Mouse (Mus musculus): ENCODE results near the gene Bcr. TPM values are rescaled to one million over a fixed set of nuclear protein-coding genes. Genes with fewer than 3 reads are reported as not detected.
"Not testable (repeated sequence)": the region's sequence is repeated elsewhere in the genome, so short reads cannot be mapped to it uniquely, and the experiment has no call there.

Gene Bcr
- 1 to 10 TPM; 5.5 to 9.0 (median 6.4) TPM for polyA plus RNA-seq (2017; shearing (Covaris generic))

DNA sequence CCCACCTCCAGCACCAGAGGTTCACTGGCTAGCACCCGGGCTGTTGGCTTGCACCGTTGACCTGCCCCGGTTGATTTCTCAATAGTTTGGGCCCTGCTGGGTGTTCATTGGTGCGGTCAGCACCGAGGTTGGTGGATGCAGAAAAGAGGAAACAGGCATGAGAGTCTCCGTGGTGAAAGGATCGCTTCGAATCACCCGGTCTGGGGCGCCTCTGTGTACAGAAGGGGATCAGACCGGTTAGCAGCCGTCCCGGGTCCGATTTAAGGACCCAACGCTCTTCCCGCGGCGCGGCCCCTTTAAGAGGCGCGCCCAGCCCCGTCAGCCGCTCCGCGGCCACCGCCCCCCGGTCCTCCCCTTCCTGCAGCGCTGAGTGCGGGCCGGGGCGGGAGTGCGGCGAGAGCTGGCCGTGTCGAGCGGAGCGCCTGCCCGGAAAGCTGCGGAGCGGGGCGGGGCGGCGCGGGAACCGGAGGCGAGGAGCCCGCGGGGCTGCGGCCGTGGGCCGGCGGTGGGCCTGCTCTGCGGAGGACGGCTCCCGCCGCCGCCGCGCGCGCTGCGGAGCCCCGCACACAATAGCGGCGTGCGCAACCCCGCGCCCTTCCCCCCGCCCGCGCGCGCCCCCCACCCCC is at the start of gene Bcr:
Gene Bcr (plus strand): TSS at position 376 of the 626 bp plus-strand sequence.
- peak; percentile 77 for ATAC-seq

DNA sequence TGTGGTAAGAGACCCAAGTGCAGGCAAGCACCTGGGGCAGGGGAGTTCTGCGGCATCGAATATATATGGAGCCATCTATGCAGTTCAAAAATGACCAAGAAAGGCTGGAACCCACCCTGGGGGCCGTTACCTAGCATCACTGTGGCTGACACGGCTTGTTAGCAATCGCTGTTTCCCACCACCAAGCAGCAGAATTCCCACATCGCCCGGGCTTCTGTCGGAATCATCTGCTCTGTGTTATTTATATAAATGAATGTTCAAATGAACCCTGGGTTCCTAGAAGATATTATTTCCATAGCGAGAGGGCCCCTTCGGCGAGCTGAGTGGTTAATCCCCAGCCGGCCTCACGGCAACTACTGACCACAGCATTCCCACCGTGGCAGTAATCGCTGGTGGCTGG is 49.7 kb upstream of the Bcr start:
- ATAC-seq: no peak

DNA sequence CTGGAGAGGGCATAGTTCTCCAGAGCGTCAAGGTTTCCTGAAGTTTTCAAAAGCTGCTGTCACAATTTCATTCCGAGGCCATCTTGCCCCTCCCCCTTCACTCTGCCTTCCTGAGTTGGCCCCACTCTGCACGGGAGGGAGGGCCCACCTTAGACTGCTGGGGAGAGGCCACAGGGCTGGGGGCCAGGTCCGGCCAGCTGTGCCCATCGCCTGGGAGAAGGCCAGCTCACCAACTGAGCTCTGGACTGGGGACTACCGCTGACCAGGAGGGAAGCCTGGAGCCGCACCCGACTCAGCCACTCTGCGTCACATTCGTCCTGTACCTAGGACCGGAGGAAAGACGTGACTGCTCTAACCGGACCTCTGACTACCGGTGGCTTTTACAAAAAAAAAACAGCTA is 44.9 kb upstream of the Bcr start:
- no peak for ATAC-seq

DNA sequence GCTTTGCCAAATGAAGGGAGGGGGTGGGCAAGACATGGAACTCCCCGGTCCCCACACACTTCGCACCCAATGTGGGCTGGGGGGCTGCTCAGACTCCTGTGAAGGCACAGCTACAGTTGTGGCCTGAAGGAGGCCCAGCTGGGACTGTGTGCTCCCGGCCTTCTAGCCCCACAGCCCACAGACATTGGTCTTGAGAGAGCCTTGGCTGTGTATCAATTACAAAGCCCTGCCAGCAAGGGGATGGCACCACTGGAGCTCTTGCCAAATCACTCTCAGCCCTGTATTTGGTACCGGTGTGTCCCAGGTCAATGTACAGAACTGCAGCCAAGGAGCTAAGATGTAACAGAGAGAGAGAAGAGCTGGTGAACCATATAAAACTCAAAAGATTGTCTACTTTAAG is 43.9 kb upstream of the Bcr start:
- ATAC-seq: no peak

DNA sequence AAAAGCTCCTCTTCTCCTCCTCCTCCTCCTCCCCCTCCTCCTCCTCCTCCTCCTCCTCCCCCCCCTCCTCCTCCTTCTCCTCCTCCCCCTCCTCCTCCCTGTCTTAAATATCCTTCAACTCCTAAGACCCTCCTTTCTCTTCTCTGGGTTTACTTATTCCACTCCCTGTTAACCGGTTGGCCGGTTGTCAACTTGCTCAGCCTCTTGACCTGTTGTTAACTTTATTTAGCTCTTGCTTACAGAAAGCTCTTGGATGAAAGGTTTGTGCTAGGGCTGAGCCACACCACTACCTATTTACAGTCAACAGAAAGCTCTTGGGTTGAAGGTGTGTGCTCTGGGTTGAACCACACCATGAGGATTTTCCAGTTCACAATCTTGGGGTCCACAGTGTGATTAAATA is 40.1 kb upstream of the Bcr start:
- ATAC-seq: no peak

DNA sequence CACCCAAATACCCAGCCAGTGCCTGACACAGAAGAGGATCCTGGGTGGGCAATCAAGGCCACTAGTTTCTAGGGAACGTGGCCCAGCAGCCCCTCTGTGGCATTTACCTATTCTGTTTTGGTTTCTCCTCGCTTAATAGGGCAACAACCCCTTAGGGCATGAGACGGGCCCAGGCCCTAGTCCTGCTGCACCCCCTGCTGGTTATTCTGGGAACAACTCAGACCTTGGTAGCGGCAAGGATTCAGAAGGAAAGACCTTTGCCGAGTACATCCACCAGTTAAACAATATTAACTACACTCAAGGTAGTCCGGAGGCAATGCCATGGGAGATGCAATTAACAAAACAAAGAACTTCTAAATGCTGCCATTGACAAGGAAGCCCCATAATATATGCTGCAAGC is 39.3 kb upstream of the Bcr start:
- no peak for ATAC-seq

DNA sequence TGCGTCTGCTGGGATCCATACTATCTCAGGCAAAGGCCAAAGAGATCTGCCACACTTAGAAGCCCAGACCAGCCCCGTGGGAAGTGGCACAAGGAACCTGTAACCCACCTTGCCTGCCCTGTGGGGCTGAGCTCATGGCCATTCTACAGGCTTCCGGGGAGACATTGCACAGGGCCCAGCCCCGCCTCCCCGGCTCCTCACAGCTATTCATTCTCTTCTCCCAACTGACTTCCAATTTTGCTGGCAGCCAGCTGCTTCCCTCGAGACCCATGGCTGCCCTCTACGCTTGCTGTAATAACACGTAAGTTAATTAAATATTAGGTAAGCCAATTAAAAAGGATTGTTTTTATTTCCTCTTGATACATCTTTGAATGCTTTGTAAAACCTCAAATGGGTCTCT is 33.9 kb upstream of the Bcr start:
- no peak for ATAC-seq

DNA sequence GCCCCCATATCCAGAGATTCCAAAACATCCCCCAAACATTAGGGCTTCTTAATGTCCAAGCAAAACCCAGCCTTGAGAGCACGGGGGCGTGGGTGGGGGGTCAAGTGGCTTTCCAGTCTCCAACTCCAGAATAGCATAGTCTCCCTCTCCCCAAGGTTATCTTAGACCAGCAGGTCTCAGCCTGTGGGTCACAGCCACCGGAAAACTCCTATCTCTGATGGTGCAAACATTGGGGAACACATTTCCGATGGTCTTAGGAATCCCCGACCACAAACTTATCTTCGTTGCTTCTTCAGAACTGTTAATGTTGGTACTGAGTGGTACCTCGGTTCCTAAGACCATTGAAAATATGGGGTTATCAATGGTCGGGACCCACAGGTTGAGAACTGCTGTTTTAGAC is 31.6 kb upstream of the Bcr start:
- no peak for ATAC-seq

DNA sequence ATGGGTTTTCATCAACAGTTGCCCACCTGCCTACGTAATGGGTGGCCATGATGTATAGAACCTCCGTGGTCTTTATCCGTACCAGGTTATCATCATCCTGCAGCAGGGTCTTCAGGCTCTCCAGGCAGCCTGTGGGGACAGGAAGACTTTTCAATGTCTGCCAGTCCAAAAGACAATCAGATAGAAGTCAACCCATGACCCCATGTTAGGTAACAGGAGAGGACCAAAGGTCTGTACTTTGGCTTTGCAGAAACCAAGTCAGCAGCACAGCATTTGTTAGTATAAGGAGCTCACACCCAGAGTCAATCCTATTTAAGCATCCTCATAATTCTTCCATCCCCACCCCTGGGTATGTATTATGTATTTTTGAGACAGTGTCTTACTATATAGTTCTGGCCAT is 30.7 kb upstream of the Bcr start:
- ATAC-seq: no peak

DNA sequence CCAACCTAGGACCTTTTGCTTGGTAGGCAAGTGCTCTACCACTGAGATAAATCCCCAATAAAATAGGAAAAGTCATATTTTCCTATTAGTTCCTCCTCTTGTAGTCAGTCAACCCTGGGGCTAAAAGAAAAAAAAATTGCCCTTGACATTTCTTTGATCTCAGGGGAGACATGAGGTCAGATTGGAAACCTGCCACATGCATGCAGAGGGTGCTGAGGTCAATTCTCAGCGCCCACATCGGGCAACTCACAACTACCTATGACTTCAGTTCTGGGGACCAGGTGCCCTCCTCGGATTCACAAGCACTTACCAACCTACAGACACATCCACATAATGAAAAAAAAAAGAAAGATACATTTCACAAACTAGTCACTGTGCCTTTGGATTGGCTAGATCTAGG is 30.2 kb upstream of the Bcr start:
- no peak for ATAC-seq

DNA sequence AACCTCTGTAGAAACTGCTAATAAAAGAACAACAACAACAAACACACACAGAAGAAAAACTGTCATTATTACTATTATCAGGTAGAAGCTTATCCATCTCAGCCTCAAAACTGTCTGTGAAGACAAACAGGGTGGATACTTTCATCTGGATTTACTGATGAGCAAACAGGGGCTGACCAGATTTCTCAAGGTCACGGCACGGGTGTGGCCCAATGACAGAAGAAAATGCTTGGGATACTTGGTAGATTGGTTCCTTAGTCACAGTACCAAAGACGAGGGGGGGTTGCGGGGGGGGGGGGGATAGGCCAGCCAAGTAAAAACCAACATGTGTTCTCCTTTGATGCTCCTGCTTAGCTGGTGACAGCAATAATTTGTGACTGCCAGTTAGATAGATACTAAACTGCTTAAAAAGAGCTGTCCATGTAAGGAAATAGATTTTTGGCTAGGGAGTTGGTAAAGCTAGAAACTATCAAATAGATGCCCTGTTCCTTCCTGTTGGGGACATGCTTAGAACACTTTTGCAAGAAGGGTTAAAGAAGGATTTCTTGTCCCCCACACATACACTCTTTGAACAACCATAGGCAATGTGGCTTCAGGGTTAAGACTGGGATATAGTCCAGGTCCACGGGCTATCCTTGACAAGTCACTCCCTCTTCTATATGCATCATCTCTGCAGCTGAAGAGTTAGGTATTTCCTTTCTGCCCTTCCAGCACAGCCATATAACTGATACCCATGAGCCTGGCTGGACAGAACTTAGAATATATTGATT is 28.9 kb upstream of the Bcr start:
- ATAC-seq: no peak

DNA sequence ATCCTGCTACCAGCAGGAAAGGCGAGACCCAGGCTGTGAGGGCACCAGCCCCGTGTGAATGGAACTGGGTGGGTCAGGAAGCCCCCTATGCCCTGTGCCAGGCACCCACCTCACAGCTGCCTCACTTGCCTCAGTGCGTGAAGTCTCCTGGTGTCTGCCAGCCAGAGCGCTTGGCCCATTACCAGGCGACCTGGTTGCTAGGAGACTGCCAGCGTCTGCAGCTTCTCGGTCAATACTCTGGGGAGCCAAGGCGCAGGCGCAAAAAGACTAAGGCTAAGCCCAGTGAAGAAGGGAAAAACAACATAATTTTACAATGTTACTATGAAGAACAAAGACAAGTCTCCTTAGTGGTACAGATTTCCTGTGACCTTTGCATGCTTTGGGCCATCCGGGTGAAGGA is 28.0 kb upstream of the Bcr start, which contains the start of gene Rsph14:
Gene Rsph14 (minus strand): TSS at position 192 of the 400 bp plus-strand sequence.
- ATAC-seq: no peak

DNA sequence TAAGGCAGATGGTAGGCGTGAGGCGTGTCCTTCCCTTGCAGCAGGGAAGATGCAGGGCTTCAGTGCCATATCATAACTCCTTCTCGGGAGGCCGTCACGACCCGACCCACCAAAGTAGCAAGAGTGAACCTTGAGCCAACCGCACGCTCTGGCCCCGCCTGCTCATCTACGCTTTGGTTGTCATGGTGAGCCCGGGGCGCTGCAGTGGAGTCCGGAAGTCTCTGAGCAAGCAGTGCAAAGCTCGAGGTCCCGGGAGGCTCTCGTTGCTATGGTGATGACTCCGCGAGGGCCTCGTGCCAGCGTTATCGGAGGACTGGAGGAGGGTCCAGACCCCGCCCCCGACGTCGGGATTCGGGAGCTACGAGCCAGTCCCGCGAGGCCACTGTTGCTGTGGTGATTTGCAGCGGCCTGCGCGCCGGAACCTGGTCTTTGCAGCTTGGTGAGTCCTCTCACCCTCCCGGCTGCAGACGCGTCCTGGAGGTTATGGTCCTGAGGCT is 23.5 kb upstream of the Bcr start, which contains the start of gene Rab36:
Gene Rab36 (plus strand): TSS at position 176 of the 497 bp plus-strand sequence.
- ATAC-seq: peak; percentile 98

DNA sequence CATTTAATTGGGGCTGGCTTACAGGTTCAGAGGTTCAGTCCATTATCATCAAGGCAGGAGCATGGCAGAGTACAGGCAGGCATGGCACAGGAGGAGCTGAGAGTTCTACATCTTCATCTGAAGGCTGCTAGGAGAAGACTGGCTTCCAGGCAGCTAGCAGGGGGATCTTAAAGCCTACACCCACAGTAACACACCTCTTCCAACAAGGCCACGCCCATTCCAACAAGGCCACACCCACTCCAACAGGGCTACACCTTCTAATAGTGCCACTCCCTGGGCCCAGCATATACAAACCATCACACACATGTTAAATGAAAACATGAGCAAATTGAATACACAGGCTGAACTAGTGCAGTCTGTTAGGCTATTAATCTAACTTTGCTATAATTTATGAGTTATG is 18.3 kb upstream of the Bcr start:
- ATAC-seq: not testable (repeated sequence)

DNA sequence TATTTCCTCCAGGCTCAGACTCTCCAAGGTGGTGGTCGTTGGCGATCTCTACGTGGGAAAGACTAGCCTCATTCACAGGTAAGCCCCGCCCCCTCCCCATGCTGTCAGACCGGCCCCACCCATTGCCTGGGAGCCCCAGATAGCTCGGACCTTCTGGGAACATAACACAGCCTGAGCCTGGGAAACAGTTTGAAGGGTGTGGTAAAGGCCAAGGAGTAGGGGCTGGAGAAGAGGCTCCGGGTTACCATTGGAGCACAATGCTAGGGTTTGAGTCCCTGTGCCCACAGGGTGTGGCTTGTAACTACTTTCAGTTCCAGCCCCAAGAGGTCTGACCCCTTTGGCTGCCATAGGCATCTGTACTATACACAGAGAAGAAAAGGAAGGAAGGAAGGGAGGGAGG is 15.9 kb upstream of the Bcr start:
- no peak for ATAC-seq

DNA sequence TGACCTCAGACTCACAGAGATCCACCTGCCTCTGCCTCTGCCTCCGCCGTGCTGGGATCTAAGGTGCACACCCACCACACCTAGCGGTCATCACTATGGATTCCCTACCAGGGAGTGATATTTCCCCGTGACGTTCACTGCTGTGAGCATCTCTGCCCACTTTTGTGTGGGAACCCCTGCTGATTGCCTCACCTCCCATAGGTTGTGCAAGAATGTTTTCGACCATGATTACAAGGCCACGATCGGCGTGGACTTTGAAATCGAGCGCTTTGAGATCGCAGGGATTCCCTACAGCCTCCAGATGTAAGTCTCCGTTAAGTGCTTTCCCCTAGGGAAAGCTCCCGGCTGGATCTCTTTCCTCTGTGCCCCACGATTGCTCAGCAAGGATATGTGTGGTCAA is 14.6 kb upstream of the Bcr start:
- ATAC-seq: no peak

DNA sequence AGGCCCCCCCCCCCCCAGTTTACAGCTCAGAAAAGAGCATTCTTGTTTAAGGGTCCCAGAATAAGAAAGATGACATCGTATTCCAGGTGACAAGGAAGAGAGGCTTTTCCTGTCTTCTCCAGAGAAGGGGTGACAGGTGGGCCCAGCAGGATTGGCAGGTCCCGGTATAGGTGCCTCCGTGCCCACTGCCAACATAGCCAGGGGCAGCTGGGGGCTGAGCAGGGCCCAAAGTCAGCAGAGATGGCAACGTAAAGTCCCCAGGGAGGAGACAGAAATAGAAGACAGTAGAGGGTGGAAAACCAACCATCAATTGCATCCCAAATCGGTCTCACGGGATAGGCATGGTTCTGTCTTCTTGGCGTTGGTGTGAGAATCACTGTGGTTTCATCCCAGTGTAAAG is 11.7 kb upstream of the Bcr start:
- ATAC-seq: no peak

DNA sequence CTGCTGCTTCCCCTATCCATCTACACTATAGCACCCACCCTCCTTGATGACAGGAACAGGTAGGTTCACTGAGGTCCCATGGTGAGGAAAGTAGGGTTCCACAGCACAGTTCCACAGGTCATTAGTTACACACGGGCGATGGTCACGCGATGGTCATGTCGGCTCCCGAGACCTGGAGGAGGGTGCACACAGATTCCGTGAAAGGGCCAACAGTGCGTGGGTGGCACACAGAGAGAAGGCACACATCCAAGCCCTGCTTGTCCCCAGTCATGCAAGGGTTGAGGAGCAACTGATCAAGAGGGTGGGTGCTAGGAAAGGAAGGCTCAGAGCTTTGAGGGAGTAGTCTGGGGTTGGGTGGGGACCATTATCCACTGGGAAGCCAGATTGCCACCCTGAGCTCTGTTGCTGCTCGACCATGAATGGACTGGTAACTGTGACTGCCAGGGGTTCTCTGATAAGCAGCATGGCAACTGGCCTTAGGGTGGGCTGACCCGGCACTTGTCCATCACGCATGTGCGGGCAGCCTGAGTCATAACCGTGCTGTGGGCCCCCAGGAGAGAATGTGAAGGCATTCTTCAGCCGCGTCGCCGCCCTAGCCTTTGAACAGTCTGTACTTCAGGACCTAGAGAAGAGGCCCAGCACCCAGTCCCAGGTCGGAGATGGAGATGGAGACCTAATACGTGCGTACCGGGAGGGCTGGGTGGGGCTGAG is 8.9 kb upstream of the Bcr start:
- ATAC-seq: no peak

DNA sequence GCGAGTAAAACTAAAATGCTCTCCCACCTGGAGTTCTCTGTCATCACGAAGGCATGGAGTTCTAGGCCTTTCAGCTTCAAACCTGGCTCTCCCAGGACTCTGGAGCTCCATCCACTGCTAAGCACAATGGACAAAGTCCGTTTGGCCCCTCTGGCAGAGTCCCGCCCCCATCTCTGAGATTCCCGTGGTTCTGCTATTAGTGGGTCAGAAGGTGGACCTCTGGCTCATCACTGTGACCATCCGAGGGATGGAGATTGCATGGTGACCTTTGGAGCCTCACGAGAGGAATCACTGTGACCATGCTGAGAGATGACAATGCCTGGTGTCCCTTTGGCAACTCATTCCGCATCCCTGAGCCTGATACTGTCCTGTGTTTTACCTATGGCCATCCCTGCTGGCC is 7.5 kb upstream of the Bcr start:
- no peak for ATAC-seq

DNA sequence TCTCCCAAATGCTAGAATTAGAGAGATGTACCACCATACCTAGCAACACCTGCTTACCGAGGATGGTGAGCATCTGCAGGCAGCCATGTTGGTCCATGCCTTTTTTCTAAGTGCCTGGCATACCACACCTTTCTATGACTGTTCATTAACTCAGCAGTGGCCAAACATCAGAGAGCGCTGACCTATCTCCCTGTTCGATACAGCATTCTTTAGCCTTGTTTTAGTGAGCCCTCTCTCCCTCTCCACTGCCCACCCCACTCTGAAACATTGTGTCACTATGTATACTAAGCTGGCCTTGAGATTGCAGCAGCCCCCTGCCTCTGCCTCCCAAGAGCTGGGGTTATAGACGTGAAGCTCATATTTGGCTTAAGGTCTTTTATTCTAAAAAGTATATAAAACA is 6.7 kb upstream of the Bcr start:
- ATAC-seq: no peak

DNA sequence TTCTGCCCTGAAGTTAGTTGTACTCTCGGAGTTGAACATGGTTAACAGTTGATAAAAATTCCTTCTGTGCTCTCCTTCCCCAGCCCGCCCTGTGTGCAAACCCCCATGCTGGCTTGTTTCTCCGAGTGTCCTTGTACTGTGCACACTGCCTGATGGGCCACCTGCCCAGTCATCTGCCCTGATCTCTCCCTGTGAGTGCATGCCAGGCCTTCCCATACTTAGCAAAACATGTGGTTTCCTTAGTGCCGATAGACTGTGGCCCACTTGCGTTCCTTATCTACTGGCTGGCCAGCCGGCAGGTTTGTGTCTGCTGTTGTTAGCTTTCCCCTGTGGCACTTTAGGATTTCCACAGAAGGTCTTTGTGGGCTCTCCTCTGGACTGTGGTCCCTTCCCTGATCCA is 6.3 kb upstream of the Bcr start:
- no peak for ATAC-seq

DNA sequence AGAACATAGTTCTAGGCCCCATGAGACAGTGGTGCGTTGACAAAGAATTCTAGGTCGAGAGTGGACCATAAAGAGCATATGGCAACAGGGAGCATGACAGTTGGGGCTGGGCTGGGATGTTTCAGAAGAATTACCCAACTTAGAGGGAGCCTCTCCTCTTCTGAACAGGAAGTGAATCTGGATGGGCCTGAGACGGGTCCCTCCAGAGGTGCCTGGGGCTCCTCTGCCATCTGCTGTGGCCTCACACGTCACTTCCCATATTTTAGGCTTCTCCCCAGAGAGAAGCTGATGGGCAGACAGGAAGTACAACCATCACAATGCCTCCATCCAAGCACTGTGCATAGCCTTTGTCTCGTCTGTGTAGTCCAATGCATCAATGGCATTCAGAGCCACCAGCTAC is 4.7 kb upstream of the Bcr start:
- ATAC-seq: no peak

DNA sequence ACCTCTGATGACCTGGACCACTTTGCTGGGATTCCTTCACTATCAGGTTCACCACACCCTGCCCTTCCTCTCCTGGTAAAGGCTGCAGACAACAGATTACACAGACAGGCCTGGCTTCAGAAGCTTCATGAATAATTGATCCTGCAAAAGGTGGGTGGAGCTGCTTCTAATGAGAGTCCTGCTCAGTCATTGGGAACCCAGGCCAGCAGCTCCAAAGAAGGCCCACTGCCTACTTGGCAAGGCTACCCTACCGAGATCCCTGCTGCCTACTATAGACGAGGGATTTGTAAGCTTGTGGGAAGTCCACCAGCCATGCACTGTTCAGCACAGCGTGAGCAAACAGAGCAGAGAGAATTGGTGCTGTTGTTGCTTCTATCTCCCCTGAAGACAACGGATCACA is 4.1 kb upstream of the Bcr start:
- ATAC-seq: no peak

DNA sequence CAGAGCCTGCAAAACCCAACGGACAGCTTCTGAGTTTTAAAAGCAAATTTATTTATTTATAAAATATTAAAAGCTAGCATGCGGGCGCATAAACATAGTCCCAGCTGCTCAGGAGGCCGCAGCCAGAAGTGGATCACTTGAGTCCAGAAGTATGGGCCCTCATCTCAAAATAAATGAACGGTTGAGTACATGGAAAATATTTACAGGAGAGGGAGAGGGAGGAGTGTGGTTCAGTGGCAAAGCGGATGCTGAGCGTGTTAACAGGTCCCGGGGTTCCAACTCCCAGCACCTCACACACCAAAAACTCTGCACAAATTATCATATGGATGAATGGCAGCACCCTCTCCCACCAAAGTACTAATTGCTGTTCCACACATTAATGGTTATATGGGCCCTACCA is 2.1 kb upstream of the Bcr start:
- ATAC-seq: no peak

Data from inflammation-experienced regulatory T-cells, adult 6 months (primary cell).